Comparison of ENCODE assay signal across 8 mouse cellular contexts in the genomic region with DNA sequence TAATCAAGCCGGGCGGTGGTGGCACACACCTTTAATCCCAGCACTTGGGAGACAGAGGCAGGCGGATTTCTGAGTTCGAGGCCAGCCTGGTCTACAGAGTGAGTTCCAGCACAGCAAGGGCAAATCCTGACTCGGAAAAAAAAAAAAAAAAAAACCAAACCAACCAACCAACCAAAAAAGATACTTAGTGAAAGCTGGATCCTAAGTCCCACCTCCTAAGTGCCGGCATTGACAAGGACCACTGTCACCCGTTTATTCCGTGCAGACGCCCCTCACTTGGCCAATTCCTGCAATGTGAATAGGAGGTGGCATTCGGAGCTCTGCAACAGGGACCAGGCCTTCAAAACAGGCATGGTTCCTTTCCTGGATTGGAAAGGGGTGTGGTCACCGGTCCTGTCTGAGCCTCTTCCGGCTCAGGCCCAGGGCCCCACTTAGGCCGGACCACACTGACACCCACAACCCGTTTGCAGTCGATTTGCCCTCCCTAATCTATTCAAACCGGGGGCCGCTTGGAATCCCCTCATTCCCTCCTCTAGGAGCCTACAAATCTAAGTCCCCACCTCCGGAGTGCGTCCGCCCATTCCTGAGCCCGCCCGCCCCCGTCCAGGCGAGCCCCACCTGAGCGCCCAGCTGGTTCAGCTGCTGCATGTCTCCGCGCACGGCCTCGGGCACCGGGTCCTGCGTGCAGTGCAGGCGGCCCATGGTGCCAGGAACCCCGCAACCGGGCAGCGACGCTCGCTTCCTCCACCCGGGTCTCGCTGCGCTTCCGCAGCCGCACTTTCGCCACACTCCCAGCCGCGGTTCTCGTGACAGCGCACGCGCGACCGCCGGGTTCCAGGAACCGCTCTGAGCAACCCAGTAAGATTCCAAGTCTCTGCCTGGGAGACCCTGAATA. TPM values are rescaled to one million over a fixed set of nuclear protein-coding genes. Genes with fewer than 3 reads are reported as not detected.
DNase-seq lines count a peak whose midpoint lies in the region; ATAC-seq lines count a peak whose summit lies in the region.

A gene (minus strand): TSS at position 806 of the 895 bp plus-strand sequence.

- H3K9ac ChIP-seq in midbrain, embryonic 11.5 days (ENCODE audit: low read length), result peak within 1 kb of the TSS; percentile 94

- H3K27ac ChIP-seq in embryonic facial prominence, embryonic 10.5 days (replicated peaks), result peak within 1 kb of the TSS; percentile 91
- H3K27ac ChIP-seq in midbrain, embryonic 11.5 days (ENCODE audit: low read depth, low read length), result peak within 1 kb of the TSS; percentile 71

- H3K9me3 ChIP-seq in embryonic facial prominence, embryonic 10.5 days, result no peaks in the 10 kb centered on the region
- no peaks in the 10 kb centered on the region for H3K9me3 ChIP-seq in midbrain, embryonic 11.5 days (ENCODE audit: control insufficient read depth, low read length)

- intact Hi-C loops in left cerebral cortex, postnatal 4 days (cut with DNase I), result no loop called here

- H3K4me3 ChIP-seq in embryonic facial prominence, embryonic 10.5 days, result peak within 1 kb of the TSS; percentile 79
- peak within 1 kb of the TSS; percentile 92 for H3K4me3 ChIP-seq in midbrain, embryonic 11.5 days (ENCODE audit: low read depth, low read length)

- peaks cover 19% of the 10 kb centered on the region for H3K4me1 ChIP-seq in embryonic facial prominence, embryonic 10.5 days
- H3K4me1 ChIP-seq in midbrain, embryonic 11.5 days (ENCODE audit: control insufficient read depth, insufficient read depth, low read length), result peaks cover 7% of the 10 kb centered on the region; the same call in 1 of the 2 replicates

- H3K4me2 ChIP-seq in midbrain, embryonic 11.5 days, result peak within 1 kb of the TSS; percentile 59

- peak; percentile 95 for ATAC-seq in granulocyte monocyte progenitor cell, adult 5-6 weeks (replicated peaks; ENCODE audit: poor library complexity, severe bottlenecking)
- ATAC-seq in midbrain, embryonic 11.5 days (ENCODE audit: low FRiP score), result peak; percentile 91

- peak; percentile 96 for DNase-seq in adrenal gland, postnatal 10 days
- peak; percentile 88 for DNase-seq in embryonic facial prominence, embryonic 10.5 days (ENCODE audit: low spot score)
- DNase-seq in kidney, adult 11 months, result peak; percentile 75
- peak; percentile 83 for DNase-seq in left cerebral cortex, postnatal 4 days
- peak; percentile 99 for DNase-seq in midbrain, embryonic 11.5 days (ENCODE audit: low spot score, missing footprints)
- DNase-seq in right cerebral cortex, postnatal 4 days, result peak; percentile 84
- DNase-seq in yolk sac, embryonic 10.5 days (ENCODE audit: low spot score), result peak; percentile 79

- peaks cover 22% of the 10 kb centered on the region for H3K36me3 ChIP-seq in embryonic facial prominence, embryonic 10.5 days (replicated peaks)
- no peaks in the 10 kb centered on the region; the same call in 1 of the 2 replicates for H3K36me3 ChIP-seq in midbrain, embryonic 11.5 days (ENCODE audit: control insufficient read depth, insufficient read depth, low read length)

- 4% methylated on average over 53 of the region's 53 CpGs for WGBS in embryonic facial prominence, embryonic 10.5 days
- WGBS in midbrain, embryonic 11.5 days, result 4% methylated on average over 53 of the region's 53 CpGs

- H3K27me3 ChIP-seq in embryonic facial prominence, embryonic 10.5 days (replicated peaks; ENCODE audit: low read depth, poor library complexity, severe bottlenecking), result no peaks in the 10 kb centered on the region
- H3K27me3 ChIP-seq in midbrain, embryonic 11.5 days (ENCODE audit: control insufficient read depth, insufficient read depth, low read length), result no peaks in the 10 kb centered on the region

RNA-seq across cellular contexts. Expression of the gene that starts here (rescaled TPM):
- 10 to 100 TPM; 31.6 to 33.0 TPM for total RNA-seq in adrenal gland, postnatal 10 days (2021)
- polyA plus RNA-seq in embryonic facial prominence, embryonic 10.5 days (2016; fragmentation: Nextera tagmentation; extraction: Ambion mirVana), result 72.2 and 74.3 TPM in 2 replicates
- 24.1 and 32.9 TPM in 2 replicates for total RNA-seq in granulocyte monocyte progenitor cell, adult 5-6 weeks (2014; fragmentation: Nextera tagmentation)
- total RNA-seq in granulocyte monocyte progenitor cell, adult 5-6 weeks (2017), result 41.9 and 50.4 TPM in 2 replicates
- total RNA-seq in left cerebral cortex, postnatal 4 days (2021), result 10 to 100 TPM; 48.2 to 50.9 TPM
- polyA plus RNA-seq in midbrain, embryonic 11.5 days (2014; fragmentation: Nextera tagmentation; extraction: Ambion mirVana), result 64.9 and 65.4 TPM in 2 replicates

Comparison
In these comparisons a context has a peak if more than half of its experiments do, and no peak if none do; other contexts are left out.
1. Peak in every context shown above with its lines: DNase-seq, ATAC-seq, H3K4me3 ChIP-seq and H3K27ac ChIP-seq.